Mouse (Mus musculus): ENCODE data around the gene Ywhag.

The Ywhag gene

GRCm38 (mm10) chr5:135887675-135888102 is 46.7 kb downstream of the Ywhag start, which contains the start of gene Hspb1:
TSS of gene Hspb1 (plus strand) at chr5:135887919.
- DNase-seq (ENCODE audit: low spot score) = peak; percentile 88

GRCm38 (mm10) chr5:135884641-135885040 is 49.8 kb downstream of the Ywhag start:
- no peak for DNase-seq (ENCODE audit: low spot score)

DNA sequence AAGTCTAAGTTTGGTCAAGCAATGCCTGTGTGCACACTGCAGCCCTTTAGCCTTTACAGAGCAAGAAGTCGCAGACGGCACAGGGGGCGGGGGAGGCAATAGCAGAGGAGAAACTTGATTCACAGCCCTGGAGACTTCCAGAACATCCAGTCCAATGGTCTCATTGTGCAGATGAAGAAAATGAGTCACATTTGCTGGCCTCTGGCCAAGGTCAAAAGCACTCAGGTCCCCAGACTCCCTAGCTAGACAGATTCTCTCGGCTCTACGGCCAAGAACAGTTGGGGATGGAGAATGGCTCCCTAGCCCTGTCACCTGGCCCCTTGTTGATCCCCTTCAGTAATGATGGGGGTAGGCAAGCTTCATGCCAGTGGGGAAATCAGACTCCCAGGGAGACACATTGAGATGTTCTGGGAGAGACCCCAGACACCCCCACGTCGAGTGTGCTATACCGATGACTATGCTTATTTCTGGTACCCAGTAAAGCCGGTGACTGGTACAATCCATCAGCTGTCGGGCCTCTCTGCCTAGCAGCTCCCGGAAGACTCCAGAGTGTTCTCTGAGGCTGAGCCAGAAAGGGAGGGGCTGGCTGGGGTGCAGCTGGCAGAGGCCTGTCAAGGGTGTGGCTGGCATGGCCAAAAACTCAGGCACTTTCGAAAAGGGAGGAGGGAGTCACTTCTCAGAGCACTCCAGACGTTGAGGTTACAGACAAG is 54.8 kb downstream of the Ywhag start:
- peak; percentile 84 for DNase-seq (ENCODE audit: low spot score)

- peak; percentile 74 for DNase-seq (ENCODE audit: low spot score)
These were observed 56.6 kb downstream of the Ywhag start for GRCm38 (mm10) chr5:135877831-135878231.

DNA sequence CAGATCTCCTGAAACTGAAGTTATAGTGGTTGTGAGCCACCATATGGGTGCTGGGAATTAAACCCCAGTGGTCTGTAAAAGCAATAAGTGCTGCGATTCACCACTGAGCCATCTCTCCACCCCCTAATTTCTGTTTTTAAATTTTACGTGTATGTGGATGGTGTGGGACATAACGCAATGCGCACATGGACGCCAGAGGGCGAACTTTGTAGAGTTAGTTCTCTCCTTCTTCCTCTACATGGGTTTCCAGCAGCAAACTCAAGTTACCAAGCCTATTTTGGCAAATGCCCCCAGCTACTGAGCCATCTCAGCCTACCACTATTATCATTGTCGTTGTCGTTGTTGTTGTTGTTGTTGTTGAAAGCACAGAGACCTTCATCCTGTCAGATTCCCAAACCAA is 57.2 kb downstream of the Ywhag start:
- peak; percentile 88 for DNase-seq (ENCODE audit: low spot score)

GRCm38 (mm10) chr5:135873753-135874152 is 60.7 kb downstream of the Ywhag start:
- no peak for DNase-seq (ENCODE audit: low spot score)

- DNase-seq (ENCODE audit: low spot score) = no peak
These were observed 61.4 kb downstream of the Ywhag start for GRCm38 (mm10) chr5:135872996-135873395.

- no peak for DNase-seq (ENCODE audit: low spot score)
These were observed 63.9 kb downstream of the Ywhag start for GRCm38 (mm10) chr5:135870505-135870904.

- DNase-seq (ENCODE audit: low spot score) = no peak
These were observed 64.6 kb downstream of the Ywhag start for GRCm38 (mm10) chr5:135869661-135870423.

GRCm38 (mm10) chr5:135868653-135869052 is 65.8 kb downstream of the Ywhag start:
- DNase-seq (ENCODE audit: low spot score) = peak; percentile 52

GRCm38 (mm10) chr5:135867637-135868593 is 66.5 kb downstream of the Ywhag start:
- DNase-seq (ENCODE audit: low spot score) = peak; percentile 60

DNA sequence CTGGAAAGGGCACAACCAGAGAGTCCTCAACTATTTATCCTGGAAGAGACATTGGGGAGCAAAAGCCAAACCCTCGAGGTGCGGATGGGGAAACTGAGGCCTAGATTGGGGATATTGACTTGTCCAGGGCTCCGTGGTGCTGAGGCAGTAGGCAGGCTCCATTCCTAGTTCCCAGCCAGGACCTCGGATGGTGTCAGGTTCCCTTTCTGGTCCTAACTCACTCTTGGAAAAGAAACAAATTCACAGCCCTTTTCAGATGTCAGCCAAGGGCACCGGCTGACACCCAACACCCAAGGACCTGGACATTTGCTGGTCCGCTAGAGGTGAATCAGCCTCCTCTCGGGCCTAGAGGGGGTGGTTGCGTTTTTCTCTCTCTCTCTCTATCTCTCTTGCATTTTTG is 67.8 kb downstream of the Ywhag start:
- no peak for DNase-seq (ENCODE audit: low spot score)
